ENCODE assay signal across 9 mouse cellular contexts in genomic region chrX:12062121-12062931, GRCm38 (mm10).
DNase-seq lines count a peak whose midpoint lies in the region; ATAC-seq and TF ChIP-seq lines count a peak whose summit lies in the region.
"Had no signal": no experiment of that assay in that cellular context is flagged by ENCODE, and none has a peak within 500 bp of the region (broad histone marks: within the 10 kb centered on the region; RNA-seq: fewer than 3 reads in every experiment).

No protein-coding gene starts in this region.

- H3K4me3 ChIP-seq in midbrain, embryonic 10.5 days = peak overlapping the region; percentile 29
- H3K4me3 ChIP-seq in midbrain, postnatal 0 days (ENCODE audit: low read depth, low read length) = no peak overlapping the region
- H3K4me3 ChIP-seq in forebrain, postnatal 0 days (ENCODE audit: low read depth, low read length) = no peak overlapping the region
- H3K4me3 ChIP-seq in kidney, postnatal 0 days (replicated peaks; ENCODE audit: low read depth, low read length) = no peak overlapping the region
- no peak overlapping the region for H3K4me3 ChIP-seq in neural tube, embryonic 13.5 days
- H3K4me3 ChIP-seq in lung, postnatal 0 days (ENCODE audit: low read depth, low read length) = no peak overlapping the region

- TF ChIP-seq EP300 in lung, postnatal 0 days (IDR thresholded peaks at IDR 0.05) = no peak

- TF ChIP-seq CTCF in midbrain, postnatal 0 days (IDR thresholded peaks at IDR 0.05) = no peak
- no peak for TF ChIP-seq CTCF in forebrain, postnatal 0 days (IDR thresholded peaks at IDR 0.05; ENCODE audit: low read depth)
- TF ChIP-seq CTCF in kidney, postnatal 0 days (IDR thresholded peaks at IDR 0.05; ENCODE audit: low read depth) = no peak
- no peak for TF ChIP-seq CTCF in lung, postnatal 0 days (IDR thresholded peaks at IDR 0.05)

- H3K4me1 ChIP-seq in midbrain, embryonic 10.5 days = peaks cover 72% of the 10 kb centered on the region
- H3K4me1 ChIP-seq in midbrain, postnatal 0 days (ENCODE audit: insufficient read depth, low read length) = peaks cover 6% of the 10 kb centered on the region; the same call in 1 of the 2 replicates
- no peaks in the 10 kb centered on the region; the same call in 1 of the 2 replicates for H3K4me1 ChIP-seq in forebrain, postnatal 0 days (ENCODE audit: insufficient read depth)
- peaks cover 31% of the 10 kb centered on the region for H3K4me1 ChIP-seq in kidney, postnatal 0 days (replicated peaks; ENCODE audit: insufficient read depth, low read length)
- H3K4me1 ChIP-seq in neural tube, embryonic 13.5 days (replicated peaks) = peaks cover 77% of the 10 kb centered on the region
- H3K4me1 ChIP-seq in lung, postnatal 0 days (ENCODE audit: insufficient read depth, low read depth, low read length) = no peaks in the 10 kb centered on the region; the same call in 1 of the 2 replicates

- H3K4me2 ChIP-seq in midbrain, postnatal 0 days (ENCODE audit: low read depth, low read length, poor library complexity, severe bottlenecking) = no peak overlapping the region
- 0 out of 2 replicates have a peak overlapping the region, but pooled peaks have one; percentile 10 for H3K4me2 ChIP-seq in forebrain, postnatal 0 days (ENCODE audit: low read depth)
- 0 out of 2 replicates have a peak overlapping the region, but pooled peaks have one; percentile 2 for H3K4me2 ChIP-seq in kidney, postnatal 0 days (ENCODE audit: low read length)
- H3K4me2 ChIP-seq in neural tube, embryonic 13.5 days = peak overlapping the region; percentile 26
- no peak overlapping the region for H3K4me2 ChIP-seq in lung, postnatal 0 days (replicated peaks; ENCODE audit: low read depth, low read length)

- H3K27ac ChIP-seq in midbrain, embryonic 10.5 days (replicated peaks) = peak overlapping the region; percentile 75
- H3K27ac ChIP-seq in midbrain, postnatal 0 days (ENCODE audit: low read depth, low read length) = no peak overlapping the region
- H3K27ac ChIP-seq in forebrain, postnatal 0 days (ENCODE audit: low read depth, low read length) = 0 out of 2 replicates have a peak overlapping the region, but pooled peaks have one; percentile 9
- peak overlapping the region; percentile 57 for H3K27ac ChIP-seq in kidney, postnatal 0 days
- peak overlapping the region; percentile 68 for H3K27ac ChIP-seq in neural tube, embryonic 13.5 days (replicated peaks)
- H3K27ac ChIP-seq in lung, postnatal 0 days (ENCODE audit: low read length) = no peak overlapping the region
- H3K27ac ChIP-seq: macrophage had no signal

- no peak overlapping the region for H3K9ac ChIP-seq in midbrain, postnatal 0 days (replicated peaks; ENCODE audit: low read length, poor library complexity, severe bottlenecking)
- H3K9ac ChIP-seq in forebrain, postnatal 0 days = 0 out of 2 replicates have a peak overlapping the region, but pooled peaks have one; percentile 10
- H3K9ac ChIP-seq in kidney, postnatal 0 days (ENCODE audit: low read depth, low read length) = no peak overlapping the region
- no peak overlapping the region; the same call in 1 of the 2 replicates for H3K9ac ChIP-seq in neural tube, embryonic 13.5 days
- no peak overlapping the region for H3K9ac ChIP-seq in lung, postnatal 0 days (replicated peaks; ENCODE audit: low read depth)

- no peaks in the 10 kb centered on the region for H3K9me3 ChIP-seq in midbrain, embryonic 10.5 days (replicated peaks)
- H3K9me3 ChIP-seq in midbrain, postnatal 0 days (ENCODE audit: low read length) = no peaks in the 10 kb centered on the region
- no peaks in the 10 kb centered on the region for H3K9me3 ChIP-seq in forebrain, postnatal 0 days (ENCODE audit: low read length)
- no peaks in the 10 kb centered on the region for H3K9me3 ChIP-seq in kidney, postnatal 0 days (replicated peaks; ENCODE audit: low read length)
- no peaks in the 10 kb centered on the region for H3K9me3 ChIP-seq in neural tube, embryonic 13.5 days
- H3K9me3 ChIP-seq in lung, postnatal 0 days (ENCODE audit: low read length) = no peaks in the 10 kb centered on the region

- no peak for ATAC-seq in midbrain, postnatal 0 days (ENCODE audit: low FRiP score)
- ATAC-seq in forebrain, postnatal 0 days = peak; percentile 32
- peak; percentile 64 for ATAC-seq in kidney, postnatal 0 days (replicated peaks; ENCODE audit: low FRiP score, low read depth)
- 0 out of 2 replicates have a peak, but pooled peaks have one; percentile 42 for ATAC-seq in neural tube, embryonic 13.5 days (ENCODE audit: low read depth)
- ATAC-seq in lung, postnatal 0 days = no peak
- ATAC-seq in megakaryocyte progenitor cell, adult 5-6 weeks (replicated peaks; ENCODE audit: poor library complexity) = no peak

- peaks cover 22% of the 10 kb centered on the region for H3K36me3 ChIP-seq in midbrain, embryonic 10.5 days
- no peaks in the 10 kb centered on the region; the same call in 1 of the 2 replicates for H3K36me3 ChIP-seq in midbrain, postnatal 0 days (ENCODE audit: insufficient read depth, low read length)
- no peaks in the 10 kb centered on the region; the same call in 1 of the 2 replicates for H3K36me3 ChIP-seq in forebrain, postnatal 0 days (ENCODE audit: insufficient read depth)
- peaks cover 8% of the 10 kb centered on the region; the same call in 1 of the 2 replicates for H3K36me3 ChIP-seq in kidney, postnatal 0 days (ENCODE audit: insufficient read depth, low read length)
- peaks cover 18% of the 10 kb centered on the region for H3K36me3 ChIP-seq in neural tube, embryonic 13.5 days
- no peaks in the 10 kb centered on the region for H3K36me3 ChIP-seq in lung, postnatal 0 days (ENCODE audit: insufficient read depth, low read length)

- peaks cover 96% of the 10 kb centered on the region for H3K27me3 ChIP-seq in midbrain, embryonic 10.5 days (ENCODE audit: low read depth, poor library complexity, severe bottlenecking)
- peaks cover 6% of the 10 kb centered on the region; the same call in 1 of the 2 replicates for H3K27me3 ChIP-seq in midbrain, postnatal 0 days (ENCODE audit: insufficient read depth, low read length)
- no peaks in the 10 kb centered on the region for H3K27me3 ChIP-seq in forebrain, postnatal 0 days (ENCODE audit: insufficient read depth, low read length)
- no peaks in the 10 kb centered on the region; the same call in 1 of the 2 replicates for H3K27me3 ChIP-seq in kidney, postnatal 0 days (ENCODE audit: insufficient read depth, low read length)
- H3K27me3 ChIP-seq in neural tube, embryonic 13.5 days = peaks cover 53% of the 10 kb centered on the region
- no peaks in the 10 kb centered on the region for H3K27me3 ChIP-seq in lung, postnatal 0 days (replicated peaks; ENCODE audit: insufficient read depth, low read length)

- WGBS in midbrain, embryonic 10.5 days = 9% methylated on average over 24 of the region's 24 CpGs
- 13% methylated on average over 22 of the region's 24 CpGs for WGBS in midbrain, postnatal 0 days
- 12% methylated on average over 24 of the region's 24 CpGs for WGBS in forebrain, postnatal 0 days
- WGBS in kidney, postnatal 0 days = 23% methylated on average over 24 of the region's 24 CpGs
- 10% methylated on average over 24 of the region's 24 CpGs for WGBS in neural tube, embryonic 13.5 days
- WGBS in lung, postnatal 0 days = 53% methylated on average over 24 of the region's 24 CpGs

- no peak for DNase-seq in midbrain, embryonic 10.5 days (ENCODE audit: low spot score)
- DNase-seq in midbrain, postnatal 0 days (ENCODE audit: low spot score) = no peak
- DNase-seq in forebrain, postnatal 0 days = no peak
- DNase-seq in kidney, postnatal 0 days (ENCODE audit: low spot score) = no peak
- DNase-seq in lung, postnatal 0 days (ENCODE audit: low spot score) = no peak
- DNase-seq in right cerebral cortex, postnatal 14 days = no peak

Comparison
In these comparisons a context has a peak if more than half of its experiments do, and no peak if none do; other contexts are left out.
1. H3K27ac ChIP-seq: peak in midbrain, embryonic 10.5 days (single experiment), forebrain, postnatal 0 days (single experiment), kidney, postnatal 0 days (single experiment) and neural tube, embryonic 13.5 days (single experiment); none in midbrain, postnatal 0 days (single experiment) and lung, postnatal 0 days (single experiment).
2. ATAC-seq: peak in forebrain, postnatal 0 days (single experiment), kidney, postnatal 0 days (single experiment) and neural tube, embryonic 13.5 days (single experiment); none in midbrain, postnatal 0 days (single experiment), lung, postnatal 0 days (single experiment) and megakaryocyte progenitor cell, adult 5-6 weeks (single experiment).
3. H3K4me2 ChIP-seq: peak in forebrain, postnatal 0 days (single experiment), kidney, postnatal 0 days (single experiment) and neural tube, embryonic 13.5 days (single experiment); none in midbrain, postnatal 0 days (single experiment) and lung, postnatal 0 days (single experiment).